Mouse (Mus musculus) heart, embryonic 14.5 days (tissue): ENCODE data around the gene Cox15. TPM values are rescaled to one million over a fixed set of nuclear protein-coding genes. Genes with fewer than 3 reads are reported as not detected.

ENCODE experiments used
- ATAC-seq: fragments of 200-750 bp; cut with Nextera tagmentation; 2 replicates; pipeline ENCODE4 v1.8.0; 2017; ENCODE audit warnings: low read depth, moderate TSS enrichment; ENCODE audit not compliant: insufficient number of reproducible peaks, insufficient read depth, low FRiP score
- H3K27ac ChIP-seq, 2 experiments: fragments of 200-500 bp in 1 of 2; fragments of 300-500 bp in 1 of 2; sonication (generic) in 1 of 2; replicated peaks in 1 of 2; 2 replicates each; pipeline ENCODE4 v1.5.1; 2012 to 2014; ENCODE audit warnings: low read depth in 2 of 2, low read length in 2 of 2, control low read depth in 1 of 2, mild to moderate bottlenecking in 1 of 2, mixed read lengths in 1 of 2; ENCODE audit not compliant: control insufficient read depth in 1 of 2, insufficient read depth in 1 of 2
- H3K27me3 ChIP-seq: fragments of 300-500 bp; sonication (generic); 2 replicates; pipeline ENCODE4 v1.6.1; 2014; ENCODE audit warnings: mild to moderate bottlenecking, low read length, control low read depth; ENCODE audit not compliant: control insufficient read depth, insufficient read depth
- H3K36me3 ChIP-seq: fragments of 300-500 bp; sonication (generic); 2 replicates; pipeline ENCODE4 v1.6.1; 2014; ENCODE audit warnings: mild to moderate bottlenecking, control low read depth, low read length, mixed read lengths; ENCODE audit not compliant: control insufficient read depth, insufficient read depth
- H3K4me1 ChIP-seq, 2 experiments: fragments of 200-500 bp in 1 of 2; fragments of 300-500 bp in 1 of 2; sonication (generic) in 1 of 2; 2 replicates each; pipeline ENCODE4 v1.6.1; 2012 to 2014; ENCODE audit warnings: low read length in 2 of 2, control low read depth in 1 of 2, mixed read lengths in 1 of 2; ENCODE audit not compliant: control insufficient read depth in 2 of 2, insufficient read depth in 2 of 2
- H3K4me2 ChIP-seq: fragments of 300-500 bp; sonication (generic); 2 replicates; pipeline ENCODE4 v1.6.1; 2014; ENCODE audit warnings: mild to moderate bottlenecking, low read length
- H3K4me3 ChIP-seq, 2 experiments: fragments of 200-500 bp in 1 of 2; fragments of 300-500 bp in 1 of 2; sonication (generic) in 1 of 2; 2 replicates each; pipeline ENCODE4 v1.5.1; 2012 to 2014; ENCODE audit warnings: low read length in 2 of 2, mild to moderate bottlenecking in 2 of 2, control low read depth in 1 of 2, low read depth in 1 of 2, moderate library complexity in 1 of 2; ENCODE audit not compliant: control insufficient read depth in 1 of 2, insufficient read depth in 1 of 2
- H3K9ac ChIP-seq: fragments of 300-500 bp; sonication (generic); 2 replicates; pipeline ENCODE4 v1.6.1; 2014; ENCODE audit warnings: mild to moderate bottlenecking, low read length
- H3K9me3 ChIP-seq: fragments of 300-500 bp; sonication (generic); 2 replicates; pipeline ENCODE4 v1.6.1; 2016; ENCODE audit warnings: low read length, control low read depth; ENCODE audit not compliant: control insufficient read depth
- WGBS: fragments of 180-500 bp; shearing (Covaris S2); extraction: QIAGEN DNeasy Blood & Tissue Kit; methylation state at CpG from one replicate; pipeline ENCODE4 v1.1.7; 2014; 5-methylcytosine and 5-hydroxymethylcytosine counted together
- polyA plus RNA-seq: library from polyadenylated mRNA; unstranded; fragments of >200 nt; fragmentation: Nextera tagmentation; extraction: Ambion mirVana; gene quantifications from 2 replicates; pipeline ENCODE4 v1.2.1, GENCODE M21; 2014

Gene Cox15
- polyA plus RNA-seq, 1 experiment from 2014 or later: 11.3 TPM

DNA sequence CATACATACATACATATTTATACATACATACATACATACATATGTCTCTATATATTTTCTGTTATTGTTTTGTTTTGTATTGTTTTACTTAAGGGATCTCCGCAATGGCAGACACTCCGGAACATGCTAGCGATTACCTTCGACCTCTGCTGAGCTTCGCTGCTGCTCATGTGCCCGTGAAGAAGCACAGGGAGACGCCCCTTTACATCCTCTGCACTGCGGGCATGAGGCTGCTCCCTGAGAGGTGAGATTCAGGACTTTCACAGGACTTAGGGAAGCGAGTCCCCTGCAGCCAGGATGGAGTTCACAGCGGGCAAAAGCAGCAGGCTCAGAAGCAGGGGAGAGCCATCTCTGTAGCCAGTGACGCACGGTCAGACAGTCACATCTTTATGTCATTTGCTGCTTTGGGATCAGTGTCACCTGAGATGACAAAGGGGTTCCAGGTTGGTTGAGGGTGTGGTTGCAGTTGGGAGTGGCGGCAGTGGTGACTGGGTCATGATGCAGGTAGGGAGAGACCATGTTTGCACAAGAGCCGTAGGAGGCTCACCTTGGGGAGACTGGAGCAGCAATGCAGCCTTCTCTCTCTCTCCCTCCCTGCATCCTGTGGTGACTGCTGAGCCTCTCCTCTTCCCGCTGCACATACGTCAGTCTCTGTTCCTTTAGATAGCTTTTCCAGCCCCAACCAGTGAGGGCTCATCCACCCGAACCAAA is 47.9 kb downstream of the Cox15 start:
- peaks cover 4% of the 10 kb centered on the region for H3K27me3 ChIP-seq
- WGBS: 90% methylated on average over 17 of the region's 17 CpGs

GRCm38 (mm10) chr19:43704211-43704610 is 48.6 kb downstream of the Cox15 start:
- no peak for ATAC-seq
- Histone ChIP-seq H3K4me3 (no peak overlapping the region), H3K4me1 (no peaks in the 10 kb centered on the region), H3K9ac (no peak overlapping the region), H3K4me2 (no peak overlapping the region), H3K36me3 (peaks cover 57% of the 10 kb centered on the region), H3K27me3 (no peaks in the 10 kb centered on the region), H3K9me3 (no peaks in the 10 kb centered on the region), H3K27ac (no peak overlapping the region)
- 84% methylated on average over 11 of the region's 11 CpGs for WGBS

More for the DNA sequence above, 47.9 kb downstream of the Cox15 start:
- no peak overlapping the region for H3K9ac ChIP-seq
- no peak overlapping the region for H3K4me3 ChIP-seq
- H3K9me3 ChIP-seq: no peaks in the 10 kb centered on the region
- peaks cover 58% of the 10 kb centered on the region for H3K36me3 ChIP-seq
- H3K4me2 ChIP-seq: no peak overlapping the region
- H3K4me1 ChIP-seq: no peaks in the 10 kb centered on the region
- ATAC-seq: no peak
- no peak overlapping the region for H3K27ac ChIP-seq

GRCm38 (mm10) chr19:43699763-43700155 is 53.0 kb downstream of the Cox15 start:
- H3K27me3 ChIP-seq: no peaks in the 10 kb centered on the region
- H3K36me3 ChIP-seq: peaks cover 17% of the 10 kb centered on the region
- no peak overlapping the region for H3K4me3 ChIP-seq
- 81% methylated on average over 6 of the region's 6 CpGs for WGBS
- no peaks in the 10 kb centered on the region for H3K4me1 ChIP-seq
- ATAC-seq: no peak
- no peaks in the 10 kb centered on the region for H3K9me3 ChIP-seq
- H3K4me2 ChIP-seq: no peak overlapping the region
- no peak overlapping the region for H3K27ac ChIP-seq
- no peak overlapping the region for H3K9ac ChIP-seq

GRCm38 (mm10) chr19:43699021-43699762 is 53.6 kb downstream of the Cox15 start:
- WGBS: 72% methylated on average over 11 of the region's 11 CpGs
- Histone ChIP-seq H3K9ac (no peak overlapping the region), H3K27me3 (no peaks in the 10 kb centered on the region), H3K27ac (no peak overlapping the region), H3K9me3 (no peaks in the 10 kb centered on the region), H3K4me2 (no peak overlapping the region), H3K4me1 (no peaks in the 10 kb centered on the region), H3K4me3 (no peak overlapping the region), H3K36me3 (peaks cover 12% of the 10 kb centered on the region)
- no peak for ATAC-seq

DNA sequence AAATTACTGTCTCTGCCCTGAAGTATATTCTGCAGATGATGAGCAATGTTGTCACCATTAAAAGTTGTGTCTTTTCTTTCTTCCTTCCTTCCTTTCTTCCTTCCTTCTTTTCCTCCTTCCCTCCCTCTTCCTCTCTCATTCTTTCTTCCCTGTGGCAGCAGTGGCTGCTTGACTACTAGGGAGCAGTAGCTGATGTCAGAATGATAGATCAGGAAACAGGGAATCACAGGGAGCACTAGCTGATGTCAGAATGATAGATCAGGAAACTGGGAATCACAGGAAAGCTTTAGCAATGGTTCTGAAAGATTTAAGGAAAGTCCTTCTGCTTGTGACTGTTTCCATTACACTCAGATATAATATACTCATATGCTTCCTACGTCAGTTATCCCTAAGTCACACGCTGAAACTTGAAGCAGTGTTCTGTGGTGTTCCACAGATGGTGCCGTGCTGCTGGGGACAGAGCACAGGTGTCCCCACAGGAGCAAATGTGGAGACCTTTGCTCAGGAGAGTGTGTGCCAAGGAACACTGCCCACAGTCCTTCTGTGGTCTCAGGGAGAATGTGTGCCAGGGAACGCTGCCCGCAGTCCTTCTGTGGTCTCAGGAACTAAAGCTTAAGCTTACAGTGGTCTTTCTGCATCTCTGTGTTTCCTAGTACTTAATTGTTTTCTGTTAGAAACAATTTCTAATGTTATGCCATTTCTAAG is 55.0 kb downstream of the Cox15 start:
- no peak overlapping the region for H3K9ac ChIP-seq
- no peaks in the 10 kb centered on the region for H3K4me1 ChIP-seq
- no peak for ATAC-seq
- H3K9me3 ChIP-seq: no peaks in the 10 kb centered on the region
- no peaks in the 10 kb centered on the region for H3K27me3 ChIP-seq
- H3K4me2 ChIP-seq: no peak overlapping the region
- H3K27ac ChIP-seq: no peak overlapping the region
- H3K4me3 ChIP-seq: no peak overlapping the region
- WGBS: 93% methylated on average over 5 of the region's 5 CpGs
- H3K36me3 ChIP-seq: peaks cover 9% of the 10 kb centered on the region

DNA sequence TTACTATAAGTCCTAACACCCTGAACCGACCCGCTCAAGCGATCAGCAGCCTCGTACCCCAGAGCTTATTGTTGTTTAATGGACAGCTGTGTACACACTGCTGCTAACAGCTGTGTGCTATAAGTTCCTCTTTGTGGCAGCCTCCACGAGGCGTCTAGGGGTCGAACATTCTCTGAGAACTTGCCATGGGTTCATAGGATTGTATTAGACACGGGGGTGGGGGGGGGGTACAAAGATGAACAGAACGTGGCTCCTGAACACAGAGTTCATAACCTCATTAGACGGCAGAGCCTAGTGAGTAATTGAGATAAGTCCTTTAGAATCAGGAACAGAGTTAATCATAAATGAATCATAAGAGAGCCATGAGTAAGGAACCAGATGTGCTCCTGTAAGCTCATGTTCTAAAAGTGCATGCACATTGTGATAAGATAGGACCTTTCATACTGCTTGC is 57.3 kb downstream of the Cox15 start:
- ATAC-seq: no peak
- no peak overlapping the region for H3K4me3 ChIP-seq
- H3K4me1 ChIP-seq: peaks cover 0 to under 1% of the 10 kb centered on the region in 2 experiments; a peak in 1 of 4 replicates
- H3K9ac ChIP-seq: no peak overlapping the region
- no peaks in the 10 kb centered on the region for H3K27me3 ChIP-seq
- peaks cover 11% of the 10 kb centered on the region for H3K36me3 ChIP-seq
- no peaks in the 10 kb centered on the region for H3K9me3 ChIP-seq
- WGBS: 75% methylated on average over 10 of the region's 10 CpGs
- no peak overlapping the region for H3K4me2 ChIP-seq
- no peak overlapping the region for H3K27ac ChIP-seq

DNA sequence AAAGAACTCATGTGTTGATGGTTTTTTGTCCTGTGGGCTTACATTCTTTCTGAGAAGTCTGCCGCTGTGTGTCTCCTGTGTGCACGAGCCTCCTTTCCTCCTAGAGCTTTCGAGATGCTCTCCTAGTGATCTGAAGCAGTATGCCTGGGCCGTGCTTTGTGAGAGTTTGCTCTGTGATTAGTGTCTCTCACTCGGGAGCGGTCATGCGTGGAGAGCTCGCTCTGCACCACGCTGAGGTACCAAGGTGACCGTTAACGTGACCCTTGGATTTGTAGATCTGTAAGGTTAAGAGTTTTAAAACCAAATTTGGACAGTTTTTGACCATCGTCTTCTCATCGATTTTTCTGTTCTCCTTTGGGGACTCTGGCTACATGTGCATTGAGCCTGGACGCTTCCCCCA is 60.0 kb downstream of the Cox15 start:
- H3K4me3 ChIP-seq: no peak overlapping the region
- no peak overlapping the region for H3K27ac ChIP-seq
- H3K36me3 ChIP-seq: peaks cover 7% of the 10 kb centered on the region
- no peak overlapping the region for H3K4me2 ChIP-seq
- 87% methylated on average over 14 of the region's 14 CpGs for WGBS
- H3K9ac ChIP-seq: no peak overlapping the region
- no peak for ATAC-seq
- no peaks in the 10 kb centered on the region for H3K27me3 ChIP-seq
- peaks cover 0 to 7% of the 10 kb centered on the region in 2 experiments; a peak in 1 of 4 replicates for H3K4me1 ChIP-seq
- no peaks in the 10 kb centered on the region for H3K9me3 ChIP-seq
